Mouse (Mus musculus): ENCODE measurements around the gene Adgrg6.

- TF ChIP-seq CTCF (IDR thresholded peaks at IDR 0.05; ENCODE audit: borderline replicate concordance, extremely low read depth, insufficient read depth, insufficient read length) (no peak), POLR2A (IDR thresholded peaks at IDR 0.05; ENCODE audit: borderline replicate concordance, extremely low read depth, insufficient read depth, insufficient read length, poor library complexity, severe bottlenecking) (no peak)
Measured at GRCm38 (mm10) chr10:14592215-14592614, 46.8 kb upstream of the Adgrg6 start.

Measured in brain, embryonic 14.5 days (tissue).